ENCODE assay signal across 8 mouse cellular contexts in the genomic region with DNA sequence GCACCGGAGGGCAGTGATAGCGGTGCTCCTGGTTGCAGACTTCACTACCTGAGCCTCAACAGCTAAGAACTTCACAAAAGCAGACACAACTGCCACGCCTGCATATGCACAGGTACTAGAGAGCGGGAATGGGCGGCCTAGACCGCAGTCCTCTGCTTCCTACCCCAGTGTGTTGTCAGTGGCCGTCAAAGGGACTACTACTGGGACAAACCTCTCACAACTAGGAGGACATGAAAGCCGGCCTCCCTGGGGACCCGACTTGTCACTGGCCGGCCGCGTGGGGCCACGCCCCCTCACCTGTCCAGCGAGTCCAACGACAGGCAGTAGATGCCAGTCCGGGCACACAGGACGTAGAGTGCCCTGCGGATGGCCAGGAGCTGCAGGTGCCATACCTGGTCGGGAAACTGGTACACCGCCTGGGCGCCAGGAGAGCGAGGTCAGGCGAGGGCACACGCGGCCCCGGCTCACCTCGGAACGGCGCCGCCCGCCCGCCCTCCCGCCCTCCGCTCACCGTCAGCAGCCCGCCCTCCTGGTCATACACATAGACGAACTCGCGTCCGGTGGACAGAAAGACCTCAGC. TPM values are rescaled to one million over a fixed set of nuclear protein-coding genes. Genes with fewer than 3 reads are reported as not detected.
DNase-seq lines count a peak whose midpoint lies in the region; ATAC-seq and TF ChIP-seq lines count a peak whose summit lies in the region.

No protein-coding gene starts in this region.

- TF ChIP-seq POLR2A in thymus, adult 2 months (IDR thresholded peaks at IDR 0.05; ENCODE audit: control insufficient read depth, extremely low read depth, insufficient read depth, low read length, poor library complexity): no peak

- H3K4me1 ChIP-seq in thymus, adult 2 months (replicated peaks; ENCODE audit: control insufficient read depth, insufficient read depth, low read length): peaks cover 10% of the 10 kb centered on the region
- H3K4me1 ChIP-seq in embryonic facial prominence, embryonic 10.5 days: peaks cover 28% of the 10 kb centered on the region
- H3K4me1 ChIP-seq in limb, embryonic 11.5 days (ENCODE audit: control insufficient read depth, insufficient read depth, low read length): peaks cover 14% of the 10 kb centered on the region
- H3K4me1 ChIP-seq in stomach, embryonic 16.5 days (ENCODE audit: control insufficient read depth, insufficient read depth, low read length): peaks cover 21% of the 10 kb centered on the region

- TF ChIP-seq CTCF in thymus, adult 2 months (IDR thresholded peaks at IDR 0.05; ENCODE audit: borderline replicate concordance, control insufficient read depth, extremely low read depth, insufficient read depth, low read length, poor library complexity): no peak

- peak; percentile 21 for ATAC-seq in limb, embryonic 11.5 days (ENCODE audit: insufficient number of reproducible peaks, low FRiP score, low TSS enrichment, low read depth)
- ATAC-seq in stomach, embryonic 16.5 days (ENCODE audit: insufficient read depth, low FRiP score): peak; percentile 20; the same call in 1 of the 2 replicates

- no peak overlapping the region for H3K27ac ChIP-seq in thymus, adult 2 months (ENCODE audit: control insufficient read depth, insufficient read depth, low read length)
- peak overlapping the region; percentile 77 for H3K27ac ChIP-seq in embryonic facial prominence, embryonic 10.5 days (replicated peaks)
- H3K27ac ChIP-seq in limb, embryonic 11.5 days (replicated peaks; ENCODE audit: low read depth, low read length): no peak overlapping the region
- peak overlapping the region; percentile 53 for H3K27ac ChIP-seq in stomach, embryonic 16.5 days (ENCODE audit: low read length)

- 2% methylated on average over 40 of the region's 40 CpGs for WGBS in thymus, adult 2 months
- WGBS in embryonic facial prominence, embryonic 10.5 days: 4% methylated on average over 40 of the region's 40 CpGs
- WGBS in limb, embryonic 11.5 days: 5% methylated on average over 34 of the region's 40 CpGs
- 2% methylated on average over 31 of the region's 40 CpGs for WGBS in stomach, embryonic 16.5 days

- peak overlapping the region; percentile 62 for H3K4me3 ChIP-seq in thymus, adult 2 months (ENCODE audit: control insufficient read depth, insufficient read depth, low read length)
- H3K4me3 ChIP-seq in embryonic facial prominence, embryonic 10.5 days: peak overlapping the region; percentile 95
- H3K4me3 ChIP-seq in limb, embryonic 11.5 days (ENCODE audit: low read depth, low read length): peak overlapping the region; percentile 66
- peak overlapping the region; percentile 90 for H3K4me3 ChIP-seq in stomach, embryonic 16.5 days (replicated peaks; ENCODE audit: low read length)

- peak overlapping the region; percentile 67 for H3K9ac ChIP-seq in limb, embryonic 11.5 days (ENCODE audit: low read length)
- H3K9ac ChIP-seq in stomach, embryonic 16.5 days (ENCODE audit: low read length): peak overlapping the region; percentile 84

- H3K27me3 ChIP-seq in thymus, adult 2 months (ENCODE audit: control insufficient read depth, insufficient read depth, low read length): no peaks in the 10 kb centered on the region
- H3K27me3 ChIP-seq in embryonic facial prominence, embryonic 10.5 days (replicated peaks; ENCODE audit: low read depth, poor library complexity, severe bottlenecking): no peaks in the 10 kb centered on the region
- H3K27me3 ChIP-seq in limb, embryonic 11.5 days (ENCODE audit: control insufficient read depth, insufficient read depth, low read length): no peaks in the 10 kb centered on the region
- no peaks in the 10 kb centered on the region for H3K27me3 ChIP-seq in stomach, embryonic 16.5 days (ENCODE audit: control insufficient read depth, insufficient read depth, low read length)

- intact Hi-C loops in heart, postnatal 14 days (cut with DNase I): loop anchor here (5.0 kb wide), 1 partner anchor 61 kb away; no protein-coding TSS in a partner anchor

- H3K36me3 ChIP-seq in thymus, adult 2 months (ENCODE audit: control insufficient read depth, insufficient read depth, low read length): peaks cover 16% of the 10 kb centered on the region
- H3K36me3 ChIP-seq in embryonic facial prominence, embryonic 10.5 days (replicated peaks): peaks cover 77% of the 10 kb centered on the region
- H3K36me3 ChIP-seq in limb, embryonic 11.5 days (ENCODE audit: control insufficient read depth, insufficient read depth, low read length): peaks cover 33% of the 10 kb centered on the region
- H3K36me3 ChIP-seq in stomach, embryonic 16.5 days (ENCODE audit: control insufficient read depth, insufficient read depth, low read length): peaks cover 8% of the 10 kb centered on the region; the same call in 1 of the 2 replicates

- no peaks in the 10 kb centered on the region for H3K9me3 ChIP-seq in embryonic facial prominence, embryonic 10.5 days
- no peaks in the 10 kb centered on the region for H3K9me3 ChIP-seq in limb, embryonic 11.5 days (ENCODE audit: control insufficient read depth, low read length)
- no peaks in the 10 kb centered on the region for H3K9me3 ChIP-seq in stomach, embryonic 16.5 days (replicated peaks; ENCODE audit: control insufficient read depth, low read length)

- peak overlapping the region; percentile 81 for H3K4me2 ChIP-seq in limb, embryonic 11.5 days (ENCODE audit: low read depth, severe bottlenecking)
- H3K4me2 ChIP-seq in stomach, embryonic 16.5 days (ENCODE audit: low read depth, low read length): peak overlapping the region; percentile 94

- no peak for DNase-seq in thymus, adult 2 months
- no peak for DNase-seq in thymus, postnatal 25 days
- peak; percentile 61 for DNase-seq in embryonic facial prominence, embryonic 10.5 days (ENCODE audit: low spot score)
- DNase-seq in heart, postnatal 14 days: peak; percentile 38 to 43
- DNase-seq in limb, embryonic 11.5 days (ENCODE audit: low spot score): peak; percentile 58
- peak; percentile 50 for DNase-seq in mesoderm, embryonic 11.5 days (ENCODE audit: low read depth, low spot score)
- DNase-seq in frontal cortex, adult 2 months (ENCODE audit: extremely low spot score in 1 of 2, low spot score in 1 of 2): no peak

RNA-seq across cellular contexts. Expression of gene Faap100, which starts 0.4 kb away (rescaled TPM):
- polyA plus RNA-seq in thymus, adult 2 months (2012; rRNA removed): 59.7 and 64.4 TPM in 2 replicates
- 38.3 and 39.0 TPM in 2 replicates for polyA plus RNA-seq in embryonic facial prominence, embryonic 10.5 days (2016; fragmentation: Nextera tagmentation; extraction: Ambion mirVana)
- 10 to 100 TPM; 19.0 to 19.6 TPM for total RNA-seq in heart, postnatal 14 days (2021)
- polyA plus RNA-seq in limb, embryonic 11.5 days (2014; fragmentation: Nextera tagmentation; extraction: Ambion mirVana): 30.4 and 33.1 TPM in 2 replicates
- 34.5 and 36.1 TPM in 2 replicates for polyA plus RNA-seq in stomach, embryonic 16.5 days (2015; fragmentation: Nextera tagmentation; extraction: Ambion mirVana)
- polyA plus RNA-seq in frontal cortex, adult 2 months (2012; rRNA removed): 27.6 and 27.8 TPM in 2 replicates

RNA-seq across cellular contexts. Expression of gene Fscn2, which starts 16.8 kb away (rescaled TPM):
- 0.19 and 0.37 TPM in 2 replicates for polyA plus RNA-seq in thymus, adult 2 months (2012; rRNA removed)
- polyA plus RNA-seq in embryonic facial prominence, embryonic 10.5 days (2016; fragmentation: Nextera tagmentation; extraction: Ambion mirVana): 0.10 and 0.19 TPM in 2 replicates
- not detected for total RNA-seq in heart, postnatal 14 days (2021)
- 0.21 and 0.47 TPM in 2 replicates for polyA plus RNA-seq in limb, embryonic 11.5 days (2014; fragmentation: Nextera tagmentation; extraction: Ambion mirVana)
- polyA plus RNA-seq in stomach, embryonic 16.5 days (2015; fragmentation: Nextera tagmentation; extraction: Ambion mirVana): 0.44 and 0.80 TPM in 2 replicates
- polyA plus RNA-seq in frontal cortex, adult 2 months (2012; rRNA removed): 0.67 and 0.82 TPM in 2 replicates

RNA-seq across cellular contexts. Expression of gene Actg1, which starts 29.8 kb away (rescaled TPM):
- 1,233 and 1,455 TPM in 2 replicates for polyA plus RNA-seq in thymus, adult 2 months (2012; rRNA removed)
- 3,067 and 3,150 TPM in 2 replicates for polyA plus RNA-seq in embryonic facial prominence, embryonic 10.5 days (2016; fragmentation: Nextera tagmentation; extraction: Ambion mirVana)
- total RNA-seq in heart, postnatal 14 days (2021): 100 to 1,000 TPM; 451 to 520 TPM
- polyA plus RNA-seq in limb, embryonic 11.5 days (2014; fragmentation: Nextera tagmentation; extraction: Ambion mirVana): 2,996 and 3,123 TPM in 2 replicates
- 2,700 and 3,060 TPM in 2 replicates for polyA plus RNA-seq in stomach, embryonic 16.5 days (2015; fragmentation: Nextera tagmentation; extraction: Ambion mirVana)
- polyA plus RNA-seq in frontal cortex, adult 2 months (2012; rRNA removed): 1,138 and 1,210 TPM in 2 replicates

RNA-seq across cellular contexts. Expression of gene Nploc4, which starts 59.4 kb away (rescaled TPM):
- polyA plus RNA-seq in thymus, adult 2 months (2012; rRNA removed): 71.4 and 86.4 TPM in 2 replicates
- polyA plus RNA-seq in embryonic facial prominence, embryonic 10.5 days (2016; fragmentation: Nextera tagmentation; extraction: Ambion mirVana): 45.3 and 51.9 TPM in 2 replicates
- total RNA-seq in heart, postnatal 14 days (2021): 10 to 100 TPM; 54.4 to 62.7 TPM
- 47.1 and 51.1 TPM in 2 replicates for polyA plus RNA-seq in limb, embryonic 11.5 days (2014; fragmentation: Nextera tagmentation; extraction: Ambion mirVana)
- 22.8 and 23.5 TPM in 2 replicates for polyA plus RNA-seq in stomach, embryonic 16.5 days (2015; fragmentation: Nextera tagmentation; extraction: Ambion mirVana)
- 52.9 and 60.2 TPM in 2 replicates for polyA plus RNA-seq in frontal cortex, adult 2 months (2012; rRNA removed)

Comparison
In these comparisons a context has a peak if more than half of its experiments do, and no peak if none do; other contexts are left out.
1. DNase-seq: peak in embryonic facial prominence, embryonic 10.5 days (single experiment), heart, postnatal 14 days (2 of 2), limb, embryonic 11.5 days (single experiment) and mesoderm, embryonic 11.5 days (single experiment); none in thymus, adult 2 months (single experiment), thymus, postnatal 25 days (single experiment) and frontal cortex, adult 2 months (0 of 2).
2. H3K27ac ChIP-seq: peak in embryonic facial prominence, embryonic 10.5 days (single experiment) and stomach, embryonic 16.5 days (single experiment); none in thymus, adult 2 months (single experiment) and limb, embryonic 11.5 days (single experiment).
3. Peak in every context shown above with its lines, with median percentiles within 50 percentile points of each other: H3K4me3 ChIP-seq.